In genomic region chr16:32650461-32650860, GRCm38 (mm10) we compare ENCODE assay signal across 17 mouse cellular contexts. TPM values are rescaled to one million over a fixed set of nuclear protein-coding genes. Genes with fewer than 3 reads are reported as not detected.
A peak's percentile ranks its signal among the peaks of the same experiment; 100 is the strongest.
DNase-seq lines count a peak whose midpoint lies in the region; ATAC-seq and TF ChIP-seq lines count a peak whose summit lies in the region.
"Had no signal": no experiment of that assay in that cellular context is flagged by ENCODE, and none has a peak within 500 bp of the region (broad histone marks: within the 10 kb centered on the region; RNA-seq: fewer than 3 reads in every experiment).

No protein-coding gene starts in this region.

- H3K4me1 ChIP-seq in heart, embryonic 13.5 days = peaks cover 35% of the 10 kb centered on the region
- H3K4me1 ChIP-seq in heart, embryonic 10.5 days = peaks cover 21% of the 10 kb centered on the region
- peaks cover 6% of the 10 kb centered on the region for H3K4me1 ChIP-seq in kidney, postnatal 0 days (replicated peaks; ENCODE audit: insufficient read depth, low read length)
- H3K4me1 ChIP-seq in stomach, embryonic 16.5 days (ENCODE audit: control insufficient read depth, insufficient read depth, low read length) = peaks cover 17% of the 10 kb centered on the region
- H3K4me1 ChIP-seq in stomach, postnatal 0 days (replicated peaks; ENCODE audit: control insufficient read depth, insufficient read depth) = peaks cover 8% of the 10 kb centered on the region; the same call in 1 of the 2 replicates

- H3K36me3 ChIP-seq in heart, embryonic 13.5 days = no peaks in the 10 kb centered on the region; the same call in 1 of the 2 replicates
- peaks cover 8% of the 10 kb centered on the region; the same call in 1 of the 2 replicates for H3K36me3 ChIP-seq in heart, embryonic 10.5 days
- H3K36me3 ChIP-seq in kidney, postnatal 0 days (ENCODE audit: insufficient read depth, low read length) = no peaks in the 10 kb centered on the region
- no peaks in the 10 kb centered on the region for H3K36me3 ChIP-seq in stomach, embryonic 16.5 days (ENCODE audit: control insufficient read depth, insufficient read depth, low read length)
- no peaks in the 10 kb centered on the region for H3K36me3 ChIP-seq in stomach, postnatal 0 days (ENCODE audit: control insufficient read depth, insufficient read depth, low read length)

- no peak overlapping the region for H3K4me3 ChIP-seq in heart, embryonic 13.5 days
- H3K4me3 ChIP-seq in heart, embryonic 10.5 days = no peak overlapping the region
- H3K4me3 ChIP-seq in kidney, postnatal 0 days (replicated peaks; ENCODE audit: low read depth, low read length) = no peak overlapping the region
- H3K4me3 ChIP-seq in stomach, embryonic 16.5 days (replicated peaks; ENCODE audit: low read length) = no peak overlapping the region
- no peak overlapping the region for H3K4me3 ChIP-seq in stomach, postnatal 0 days (ENCODE audit: low read depth, low read length)
- H3K4me3 ChIP-seq: embryonic facial prominence, embryonic 13.5 days; liver, embryonic 13.5 days; midbrain, embryonic 13.5 days had no signal

- no peak for DNase-seq in heart, embryonic 10.5 days (ENCODE audit: low spot score)
- DNase-seq in kidney, postnatal 0 days (ENCODE audit: low spot score) = no peak
- DNase-seq in kidney, postnatal 14 days = no peak
- no peak for DNase-seq in stomach, postnatal 0 days (ENCODE audit: low spot score)
- DNase-seq in left cerebral cortex, adult 9 months (ENCODE audit: low spot score in 2 of 2) = no peak
- DNase-seq: cerebellum, adult 9-10 months; left cerebral cortex, postnatal 4 days; liver, embryonic 13.5 days; right cerebral cortex, postnatal 14 days had no signal

- no peak for TF ChIP-seq EP300 in stomach, postnatal 0 days (optimal IDR thresholded peaks at IDR 0.05)

- no peak overlapping the region for H3K9ac ChIP-seq in heart, embryonic 13.5 days
- H3K9ac ChIP-seq in kidney, postnatal 0 days (ENCODE audit: low read depth, low read length) = no peak overlapping the region
- H3K9ac ChIP-seq in stomach, embryonic 16.5 days (ENCODE audit: low read length) = no peak overlapping the region
- no peak overlapping the region for H3K9ac ChIP-seq in stomach, postnatal 0 days (ENCODE audit: low read length)
- H3K9ac ChIP-seq: embryonic facial prominence, embryonic 13.5 days; hindbrain, embryonic 14.5 days; liver, embryonic 13.5 days; midbrain, embryonic 13.5 days had no signal

- H3K4me2 ChIP-seq in heart, embryonic 13.5 days = no peak overlapping the region
- no peak overlapping the region for H3K4me2 ChIP-seq in kidney, postnatal 0 days (ENCODE audit: low read length)
- no peak overlapping the region for H3K4me2 ChIP-seq in stomach, embryonic 16.5 days (ENCODE audit: low read depth, low read length)
- no peak overlapping the region for H3K4me2 ChIP-seq in stomach, postnatal 0 days (replicated peaks; ENCODE audit: low read depth)
- H3K4me2 ChIP-seq: embryonic facial prominence, embryonic 13.5 days; hindbrain, embryonic 14.5 days; liver, embryonic 13.5 days; midbrain, embryonic 13.5 days had no signal

- H3K9me3 ChIP-seq in heart, embryonic 13.5 days = no peaks in the 10 kb centered on the region
- no peaks in the 10 kb centered on the region for H3K9me3 ChIP-seq in heart, embryonic 10.5 days
- no peaks in the 10 kb centered on the region for H3K9me3 ChIP-seq in kidney, postnatal 0 days (replicated peaks; ENCODE audit: low read length)
- H3K9me3 ChIP-seq in stomach, embryonic 16.5 days (replicated peaks; ENCODE audit: control insufficient read depth, low read length) = no peaks in the 10 kb centered on the region
- no peaks in the 10 kb centered on the region for H3K9me3 ChIP-seq in stomach, postnatal 0 days (ENCODE audit: control insufficient read depth, low read length)
- H3K9me3 ChIP-seq: embryonic facial prominence, embryonic 13.5 days; liver, embryonic 13.5 days; midbrain, embryonic 13.5 days had no signal

- H3K27me3 ChIP-seq in heart, embryonic 13.5 days (replicated peaks) = no peaks in the 10 kb centered on the region
- 0 out of 2 replicates have a peak, but pooled peaks cover 4% of the 10 kb centered on the region for H3K27me3 ChIP-seq in heart, embryonic 10.5 days (ENCODE audit: insufficient read depth, poor library complexity, severe bottlenecking)
- no peaks in the 10 kb centered on the region for H3K27me3 ChIP-seq in kidney, postnatal 0 days (ENCODE audit: insufficient read depth, low read length)
- H3K27me3 ChIP-seq in stomach, embryonic 16.5 days (ENCODE audit: control insufficient read depth, insufficient read depth, low read length) = no peaks in the 10 kb centered on the region
- H3K27me3 ChIP-seq in stomach, postnatal 0 days (ENCODE audit: control insufficient read depth, insufficient read depth, low read length) = no peaks in the 10 kb centered on the region
- H3K27me3 ChIP-seq: embryonic facial prominence, embryonic 13.5 days; liver, embryonic 13.5 days had no signal

- no peak for TF ChIP-seq CTCF in kidney, postnatal 0 days (IDR thresholded peaks at IDR 0.05; ENCODE audit: low read depth)
- TF ChIP-seq CTCF in stomach, postnatal 0 days (IDR thresholded peaks at IDR 0.05; ENCODE audit: low read depth) = no peak

- no peak for ATAC-seq in heart, embryonic 13.5 days (ENCODE audit: extremely low read depth, insufficient number of reproducible peaks, low FRiP score, low TSS enrichment)
- no peak for ATAC-seq in kidney, postnatal 0 days (replicated peaks; ENCODE audit: low FRiP score, low read depth)
- ATAC-seq in stomach, embryonic 16.5 days (ENCODE audit: insufficient read depth, low FRiP score) = no peak
- ATAC-seq in stomach, postnatal 0 days (ENCODE audit: low FRiP score, low TSS enrichment) = no peak
- ATAC-seq: forebrain, embryonic 16.5 days; intestine, postnatal 0 days; midbrain, embryonic 13.5 days had no signal

- H3K27ac ChIP-seq in heart, embryonic 13.5 days (replicated peaks) = peak overlapping the region; percentile 67
- H3K27ac ChIP-seq in heart, embryonic 10.5 days = no peak overlapping the region
- H3K27ac ChIP-seq in kidney, postnatal 0 days = 0 out of 2 replicates have a peak overlapping the region, but pooled peaks have one; percentile 36
- H3K27ac ChIP-seq in stomach, embryonic 16.5 days (ENCODE audit: low read length) = peak overlapping the region; percentile 67
- H3K27ac ChIP-seq in stomach, postnatal 0 days (replicated peaks) = no peak overlapping the region
- H3K27ac ChIP-seq: embryonic facial prominence, embryonic 13.5 days; hindbrain, embryonic 14.5 days; macrophage; midbrain, embryonic 13.5 days had no signal

RNA-seq across cellular contexts. Expression of gene Tnk2, which starts 6.8 kb away (rescaled TPM):
- 7.1 and 8.7 TPM in 2 replicates for polyA plus RNA-seq in heart, embryonic 13.5 days (2015; fragmentation: Nextera tagmentation; extraction: Ambion mirVana)
- 6.5 and 9.2 TPM in 2 replicates for polyA plus RNA-seq in heart, embryonic 10.5 days (2016; fragmentation: Nextera tagmentation; extraction: Ambion mirVana)
- 8.4 and 8.5 TPM in 2 replicates for polyA plus RNA-seq in kidney, postnatal 0 days (2015; fragmentation: Nextera tagmentation; extraction: Ambion mirVana)
- 10.6 TPM in 2 replicates for polyA plus RNA-seq in stomach, embryonic 16.5 days (2015; fragmentation: Nextera tagmentation; extraction: Ambion mirVana)
- 17.1 and 21.0 TPM in 2 replicates for polyA plus RNA-seq in stomach, postnatal 0 days (2015; fragmentation: Nextera tagmentation; extraction: Ambion mirVana)

RNA-seq across cellular contexts. Expression of gene Tfrc, which starts 41.7 kb away (rescaled TPM):
- 32.7 and 34.7 TPM in 2 replicates for polyA plus RNA-seq in heart, embryonic 13.5 days (2015; fragmentation: Nextera tagmentation; extraction: Ambion mirVana)
- polyA plus RNA-seq in heart, embryonic 10.5 days (2016; fragmentation: Nextera tagmentation; extraction: Ambion mirVana) = 72.0 and 82.0 TPM in 2 replicates
- polyA plus RNA-seq in kidney, postnatal 0 days (2015; fragmentation: Nextera tagmentation; extraction: Ambion mirVana) = 37.0 and 43.9 TPM in 2 replicates
- polyA plus RNA-seq in stomach, embryonic 16.5 days (2015; fragmentation: Nextera tagmentation; extraction: Ambion mirVana) = 68.3 and 69.7 TPM in 2 replicates
- 45.6 and 50.0 TPM in 2 replicates for polyA plus RNA-seq in stomach, postnatal 0 days (2015; fragmentation: Nextera tagmentation; extraction: Ambion mirVana)

Comparison
In these comparisons a context has a peak if more than half of its experiments do, and no peak if none do; other contexts are left out.
1. H3K27ac ChIP-seq: peak in heart, embryonic 13.5 days (single experiment), kidney, postnatal 0 days (single experiment) and stomach, embryonic 16.5 days (single experiment); none in heart, embryonic 10.5 days (single experiment) and stomach, postnatal 0 days (single experiment).